Comparison of ENCODE assay signal across 8 mouse cellular contexts in genomic region chr9:77406906-77407305, GRCm38 (mm10). TPM values are rescaled to one million over a fixed set of nuclear protein-coding genes. Genes with fewer than 3 reads are reported as not detected.
A peak's percentile ranks its signal among the peaks of the same experiment; 100 is the strongest.
DNase-seq lines count a peak whose midpoint lies in the region; ATAC-seq lines count a peak whose summit lies in the region.

No protein-coding gene starts in this region.

- no peaks in the 10 kb centered on the region for H3K36me3 ChIP-seq in intestine, embryonic 16.5 days (ENCODE audit: control insufficient read depth, insufficient read depth, low read length)

- 0 out of 2 replicates have a peak overlapping the region, but pooled peaks have one; percentile 4 for H3K4me3 ChIP-seq in intestine, embryonic 16.5 days (ENCODE audit: low read length)

- no peak overlapping the region for H3K27ac ChIP-seq in intestine, embryonic 16.5 days (ENCODE audit: low read length)

- 0 out of 2 replicates have a peak, but pooled peaks have one; percentile 42 for ATAC-seq in intestine, embryonic 16.5 days

- H3K4me2 ChIP-seq in intestine, embryonic 16.5 days (ENCODE audit: low read depth, low read length) = no peak overlapping the region

- WGBS in intestine, embryonic 16.5 days = 52% methylated on average over 7 of the region's 7 CpGs

- no peak overlapping the region for H3K9ac ChIP-seq in intestine, embryonic 16.5 days (ENCODE audit: low read depth, low read length)

- intact Hi-C loops in gastrocnemius, postnatal 36 days (cut with DNase I) = no loop called here

- DNase-seq in gastrocnemius, postnatal 10 days = peak; percentile 31
- DNase-seq in gastrocnemius, postnatal 36 days = no peak
- peak; percentile 10 for DNase-seq in 3T3-L1 (ENCODE audit: low read depth, low spot score)
- DNase-seq in adrenal gland, adult 2 months = peak; percentile 47
- peak; percentile 72 for DNase-seq in lung, postnatal 14 days
- peak; percentile 84 for DNase-seq in thymus, postnatal 4 days
- no peak for DNase-seq in gastrocnemius, postnatal 4 days (ENCODE audit: low spot score in 2 of 2)

- H3K27me3 ChIP-seq in intestine, embryonic 16.5 days (replicated peaks; ENCODE audit: control insufficient read depth, insufficient read depth, low read length) = no peaks in the 10 kb centered on the region

- no peaks in the 10 kb centered on the region for H3K9me3 ChIP-seq in intestine, embryonic 16.5 days (ENCODE audit: control insufficient read depth, low read length)

- H3K4me1 ChIP-seq in intestine, embryonic 16.5 days (ENCODE audit: control insufficient read depth, insufficient read depth, low read length) = no peaks in the 10 kb centered on the region

RNA-seq across cellular contexts. Expression of gene Mlip, which starts 54.1 kb away (rescaled TPM):
- 100 to 1,000 TPM; 102 to 111 TPM for total RNA-seq in gastrocnemius, postnatal 10 days (2021)
- 10 to 100 TPM; 75.2 to 97.9 TPM for total RNA-seq in gastrocnemius, postnatal 36 days (2021)
- total RNA-seq in adrenal gland, adult 2 months (2021) = 1 to 10 TPM in 1 of 2 experiments, under 1 TPM in 1; 0.84 to 2.3 TPM
- not detected in 2 replicates for polyA plus RNA-seq in adrenal gland, adult 2 months (2012; rRNA removed)
- polyA plus RNA-seq in intestine, embryonic 16.5 days (2015; fragmentation: Nextera tagmentation; extraction: Ambion mirVana) = 0.59 and 0.60 TPM in 2 replicates
- 100 to 1,000 TPM; 110 to 113 TPM for total RNA-seq in gastrocnemius, postnatal 4 days (2021)

Comparison
In these comparisons a context has a peak if more than half of its experiments do, and no peak if none do; other contexts are left out.
1. DNase-seq: peak in gastrocnemius, postnatal 10 days (single experiment), 3T3-L1 (single experiment), adrenal gland, adult 2 months (single experiment), lung, postnatal 14 days (single experiment) and thymus, postnatal 4 days (single experiment); none in gastrocnemius, postnatal 36 days (0 of 2) and gastrocnemius, postnatal 4 days (0 of 2).
2. RNA of gene Mlip, which starts 54.1 kb away (total RNA-seq): 110 to 113 TPM in gastrocnemius, postnatal 4 days, 102 to 111 TPM in gastrocnemius, postnatal 10 days and 75.2 to 97.9 TPM in gastrocnemius, postnatal 36 days; 0.84 to 2.3 TPM in adrenal gland, adult 2 months; every median in the first group is over 10 times any median in the second.